Mouse (Mus musculus) lung, postnatal 0 days (tissue): ENCODE results near the gene Kcnh5.

ENCODE experiments used
- CTCF ChIP-seq: IDR thresholded peaks from 2 replicates; pipeline ENCODE4 v1.5.1; 2016; ENCODE audit warnings: antibody characterized with exemption, mild to moderate bottlenecking
- EP300 ChIP-seq: IDR thresholded peaks from 2 replicates; pipeline ENCODE4 v1.6.1; 2016; ENCODE audit warnings: antibody characterized with exemption, mild to moderate bottlenecking, control low read depth

- TF ChIP-seq CTCF: no peak
- no peak for TF ChIP-seq EP300
Measured at GRCm38 (mm10) chr12:75223966-75224365, 46.8 kb upstream of the Kcnh5 start.
